Mouse (Mus musculus) left cerebral cortex, adult 18-20 months (tissue): ENCODE measurements around the gene Ano2. TPM values are rescaled to one million over a fixed set of nuclear protein-coding genes. Genes with fewer than 3 reads are reported as not detected.

Source experiments
- DNase-seq, 2 experiments: peaks; one replicate each; pipeline ENCODE4 v3.0.0; 2021 to 2022; ENCODE audit warnings: low spot score in 2 of 2, mixed read lengths in 1 of 2
- long read RNA-seq, 2 experiments: library from polyadenylated mRNA; stranded (forward); transcript quantifications; one replicate each; pipeline ENCODE4 v2.0.0; 2021
- total RNA-seq, 2 experiments: library from RNA; stranded (reverse); gene quantifications; 2 replicates each; pipeline ENCODE4 v1.2.3; 2021

The Ano2 gene
- 1 to 10 TPM; 5.3 to 7.1 TPM for total RNA-seq
- long read RNA-seq, experiment 1 = 0 reads
- long read RNA-seq, experiment 2, partial matches to known transcripts = 0 of 1 reads
- long read RNA-seq, experiment 2, other reads (novel, unspliced or antisense) = 1 of 1 reads

DNA sequence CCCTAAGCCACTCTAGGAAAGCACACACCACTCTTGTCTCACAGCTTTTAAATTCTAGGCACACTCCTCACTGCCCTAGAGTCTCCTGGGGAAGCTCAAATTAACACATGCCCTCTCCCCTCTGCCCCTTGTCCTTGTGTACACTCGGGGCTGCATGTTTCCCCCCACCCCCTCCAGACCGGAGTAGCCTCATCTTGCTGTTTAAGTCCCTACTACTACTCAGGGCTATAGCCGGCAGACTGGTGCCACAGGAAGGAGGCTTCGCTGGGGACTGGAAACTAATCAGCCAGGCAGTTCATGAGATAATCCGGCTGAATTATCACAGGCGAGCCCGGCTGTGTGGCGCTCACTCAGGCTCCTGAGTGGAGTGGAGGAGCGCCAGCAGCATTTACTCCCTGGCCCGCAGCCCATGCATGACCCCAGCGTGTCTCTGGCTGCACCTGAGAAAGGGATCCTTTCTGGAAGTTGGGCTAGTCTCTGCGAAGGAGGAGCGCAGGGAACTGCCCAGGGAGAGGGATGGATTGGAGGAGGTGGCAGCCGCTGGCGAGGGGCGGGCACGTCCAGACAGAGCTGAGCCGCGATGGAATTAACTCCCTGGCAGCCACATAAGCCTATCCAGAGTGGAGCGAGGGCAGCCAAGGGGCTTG is at the start of gene Ano2:
Gene Ano2, plus strand, starts transcription at position 363 of the 647 bp plus-strand sequence.
- no peak for DNase-seq

- DNase-seq = no peak
Measured at GRCm38 (mm10) chr6:125640486-125640885, 49.7 kb upstream of the Ano2 start.

GRCm38 (mm10) chr6:125641146-125641545 is 49.1 kb upstream of the Ano2 start:
- peak; percentile 56 to 65 for DNase-seq

DNA sequence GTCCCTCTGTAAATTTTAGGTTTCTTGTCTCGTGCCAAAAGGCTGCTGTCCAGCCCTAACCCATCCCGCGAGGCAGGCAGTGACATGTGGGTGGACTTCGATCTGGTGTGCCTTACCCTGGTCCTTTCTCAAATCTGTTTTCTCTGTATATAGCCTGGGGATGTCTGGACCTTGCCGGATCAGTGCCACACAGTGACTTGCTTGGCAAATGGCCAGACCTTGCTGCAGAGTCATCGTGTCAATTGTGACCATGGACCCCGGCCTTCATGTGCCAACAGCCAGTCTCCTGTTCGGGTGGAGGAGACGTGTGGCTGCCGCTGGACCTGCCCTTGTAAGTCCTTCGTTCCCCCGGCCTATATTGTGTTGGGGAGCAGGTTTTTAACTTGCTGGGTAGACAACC is 41.3 kb upstream of the Ano2 start:
- DNase-seq = no peak

- no peak for DNase-seq
Measured at GRCm38 (mm10) chr6:125651335-125651734, 38.9 kb upstream of the Ano2 start.

- no peak for DNase-seq
Measured at GRCm38 (mm10) chr6:125653416-125653815, 36.8 kb upstream of the Ano2 start.

- DNase-seq = no peak
Measured at GRCm38 (mm10) chr6:125656921-125657320, 33.3 kb upstream of the Ano2 start.

- no peak for DNase-seq
Measured at GRCm38 (mm10) chr6:125657966-125658365, 32.3 kb upstream of the Ano2 start.

DNA sequence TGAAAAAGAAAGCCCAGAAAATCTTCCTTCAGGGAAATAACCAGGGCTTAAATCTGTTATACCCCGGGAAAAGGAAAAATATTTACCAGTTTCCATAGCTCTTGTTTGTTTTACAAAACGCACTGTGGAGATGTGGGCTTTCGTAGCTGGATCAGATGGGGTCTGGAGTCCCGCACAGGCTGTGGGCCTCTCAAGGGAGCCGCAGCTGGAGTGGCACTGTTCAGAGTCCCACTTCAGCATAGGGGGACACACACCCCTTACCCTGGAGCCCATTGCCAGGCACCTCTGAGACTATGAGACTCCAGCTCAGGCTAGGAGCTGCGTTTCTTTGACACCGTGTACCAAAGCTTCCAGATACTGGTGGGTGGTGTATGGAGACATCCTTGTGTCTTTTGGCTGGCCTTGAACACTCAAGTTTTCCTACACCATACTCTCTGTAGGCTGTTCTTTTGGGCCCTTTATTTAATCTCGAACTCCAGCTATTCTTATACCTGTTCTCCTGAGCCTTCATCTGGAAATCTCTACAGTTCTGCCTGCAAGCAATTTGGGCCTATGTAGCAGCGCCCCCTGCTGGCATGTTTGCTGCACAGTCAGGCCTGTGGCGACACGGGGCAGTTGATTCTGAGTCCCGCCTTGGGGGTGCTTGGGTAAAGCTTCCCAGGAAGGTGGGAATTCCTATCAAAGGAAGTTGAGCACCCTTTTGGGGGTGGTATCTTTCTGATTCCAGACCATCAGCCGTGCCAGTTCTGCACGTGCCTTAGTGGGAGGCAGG is 28.9 kb upstream of the Ano2 start:
- DNase-seq = peak; percentile 52 to 75

GRCm38 (mm10) chr6:125663906-125664305 is 26.3 kb upstream of the Ano2 start:
- DNase-seq = no peak

- no peak for DNase-seq
Measured at GRCm38 (mm10) chr6:125671835-125672234, 18.4 kb upstream of the Ano2 start.

DNA sequence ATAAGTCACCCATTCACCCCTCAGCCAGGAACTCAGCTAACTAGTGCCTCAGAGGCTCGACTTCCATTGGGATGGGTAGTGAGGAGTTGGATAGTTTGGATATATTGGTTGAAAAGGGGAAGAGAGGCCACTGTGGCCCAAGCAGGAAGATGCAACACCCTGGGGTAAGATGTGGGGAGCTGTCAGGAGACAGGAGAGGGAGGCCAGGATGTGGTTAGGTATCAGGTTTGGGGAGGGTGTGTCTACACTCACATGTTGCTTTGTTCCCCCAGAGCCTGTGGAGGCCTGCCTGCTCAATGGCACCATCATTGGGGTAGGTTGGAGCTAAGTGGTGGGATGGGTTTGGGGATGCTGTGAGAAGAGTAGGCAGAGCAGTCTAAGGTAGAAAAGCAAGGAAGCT is 11.7 kb upstream of the Ano2 start:
- no peak for DNase-seq

- DNase-seq = no peak
Measured at GRCm38 (mm10) chr6:125680613-125681012, 9.6 kb upstream of the Ano2 start.

DNA sequence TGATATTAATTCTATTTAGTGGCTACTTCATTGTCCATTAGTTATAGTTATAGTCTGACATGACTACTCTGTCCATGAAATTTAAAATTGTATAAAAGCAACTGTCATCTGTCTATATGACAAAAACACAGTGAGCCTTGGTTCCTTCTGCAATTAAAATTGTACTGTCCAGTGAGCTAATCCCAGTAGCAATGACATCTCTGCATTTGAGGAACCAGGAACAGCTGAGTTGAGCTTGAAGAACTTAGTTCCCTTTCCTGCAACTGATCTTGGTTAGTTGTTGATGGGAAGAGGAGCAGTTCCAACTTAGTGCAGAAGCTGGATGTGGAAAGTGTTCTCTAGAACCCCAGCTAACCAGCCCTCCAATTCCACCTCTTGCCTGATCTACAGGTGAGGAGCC is 4.8 kb upstream of the Ano2 start:
- DNase-seq = no peak

DNA sequence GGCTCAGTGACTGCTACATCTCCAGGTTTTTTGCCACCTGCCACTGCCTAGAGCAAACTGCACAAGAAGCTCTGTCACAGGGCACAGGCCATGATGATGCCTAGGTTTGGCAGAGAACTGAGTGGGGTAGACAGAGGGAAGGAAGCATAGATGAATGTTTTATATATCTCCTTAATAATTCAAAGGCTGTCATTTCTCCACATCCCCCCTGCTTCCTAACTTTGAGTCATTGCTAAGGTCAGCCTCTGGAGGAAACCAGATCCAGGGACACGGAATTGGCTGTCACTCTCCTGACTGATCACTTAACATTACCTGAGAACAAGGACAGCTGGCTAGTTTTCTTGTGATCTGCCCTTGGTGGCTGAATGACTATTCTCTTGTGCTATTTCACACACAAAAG is 2.2 kb upstream of the Ano2 start:
- DNase-seq = no peak

GRCm38 (mm10) chr6:125701146-125701545 is 10.9 kb downstream of the Ano2 start:
- no peak for DNase-seq

DNA sequence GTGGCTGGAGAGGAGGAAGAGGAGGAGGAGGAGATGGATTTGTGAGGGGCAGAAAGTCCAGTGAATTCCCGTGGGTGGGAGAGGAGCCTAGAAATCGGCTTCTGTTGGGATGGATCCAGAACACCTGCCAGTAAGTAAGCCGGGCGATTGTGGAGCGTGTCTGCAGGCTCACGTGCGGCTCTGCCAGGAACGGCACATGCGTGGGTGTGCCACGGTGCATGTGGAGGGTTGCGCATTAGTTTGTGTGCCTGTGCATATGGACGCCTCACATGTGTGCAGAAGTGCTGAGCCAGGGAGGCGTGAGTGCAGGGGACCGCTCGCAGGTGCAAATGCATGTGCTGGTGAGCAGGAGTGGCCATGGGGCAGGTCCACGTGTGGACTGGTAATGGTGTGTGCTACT is 21.0 kb downstream of the Ano2 start:
- DNase-seq = peak; percentile 33 to 37

DNA sequence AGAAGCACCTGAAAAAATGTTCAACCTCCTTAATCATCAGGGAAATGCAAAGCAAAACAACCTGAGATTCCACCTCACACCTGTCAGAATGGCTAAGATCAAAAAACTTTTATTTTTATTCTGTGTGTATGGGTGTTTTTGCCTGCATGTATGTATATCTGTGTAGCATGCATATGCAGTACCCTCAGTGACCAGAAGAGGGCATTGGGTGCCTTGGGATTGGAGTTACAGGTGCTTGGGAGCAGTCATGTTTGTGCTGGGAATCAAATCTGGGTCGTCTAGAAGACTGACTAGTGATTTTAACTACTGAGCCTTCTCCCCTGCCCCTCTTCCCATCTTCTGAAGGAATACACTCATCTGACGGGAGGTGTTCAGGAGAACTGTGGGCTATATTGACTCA is 36.2 kb downstream of the Ano2 start:
- no peak for DNase-seq

- no peak for DNase-seq
Measured at GRCm38 (mm10) chr6:125727484-125727911, 37.3 kb downstream of the Ano2 start.

DNA sequence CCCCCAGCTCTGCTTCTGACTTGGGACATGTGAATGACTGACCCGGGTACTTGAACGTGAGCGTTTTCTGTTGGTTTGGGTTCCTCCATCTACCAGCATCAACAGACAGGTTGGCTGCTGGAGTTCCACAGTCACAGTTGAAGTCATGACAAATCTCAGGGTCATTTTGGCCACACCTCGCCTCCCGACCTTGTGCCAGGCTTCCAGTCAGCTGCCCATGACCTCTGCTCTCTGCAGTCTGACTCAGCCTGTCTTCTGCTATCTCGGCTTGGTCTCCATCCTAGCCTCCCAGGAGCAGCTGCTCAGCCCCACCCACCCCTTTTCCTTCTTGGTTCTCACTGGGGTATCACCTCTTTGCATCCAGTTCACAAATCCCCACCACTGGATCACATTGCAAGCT is 39.3 kb downstream of the Ano2 start:
- no peak for DNase-seq

GRCm38 (mm10) chr6:125729986-125730535 is 39.8 kb downstream of the Ano2 start:
- DNase-seq = no peak
